Mouse (Mus musculus) cerebellum, adult 2 months (tissue): ENCODE measurements around the gene Fam166b. TPM values are rescaled to one million over a fixed set of nuclear protein-coding genes. Genes with fewer than 3 reads are reported as not detected.

Experiments used
- DNase-seq, 2 experiments: peaks; one replicate each; pipeline ENCODE4 v3.0.0; 2021
- H3K27ac ChIP-seq: fragments of 200-500 bp; 2 replicates; pipeline ENCODE4 v1.5.1; 2012; ENCODE audit warnings: low read length, control low read depth, inconsistent platforms; ENCODE audit not compliant: insufficient read depth
- H3K27me3 ChIP-seq: fragments of 200-500 bp; 2 replicates; pipeline ENCODE4 v1.6.1; 2012; ENCODE audit warnings: inconsistent platforms, mild to moderate bottlenecking, low read length, moderate library complexity; ENCODE audit not compliant: control insufficient read depth, insufficient read depth
- H3K4me1 ChIP-seq: fragments of 200-500 bp; 2 replicates; pipeline ENCODE4 v1.6.1; 2011; ENCODE audit warnings: low read length; ENCODE audit not compliant: control insufficient read depth, insufficient read depth
- H3K4me3 ChIP-seq: fragments of 200-500 bp; replicated peaks from 2 replicates; pipeline ENCODE3; 2011; ENCODE audit warnings: mild to moderate bottlenecking, low read depth, low read length, control low read depth; ENCODE audit not compliant: insufficient read depth
- CTCF ChIP-seq: fragments of 200-500 bp; IDR thresholded peaks from 2 replicates; pipeline ENCODE4 v1.5.1; 2011; ENCODE audit warnings: low read depth, mild to moderate bottlenecking, control low read depth, low read length, moderate library complexity, borderline replicate concordance; ENCODE audit not compliant: insufficient read depth
- POLR2A ChIP-seq: fragments of 200-500 bp; IDR thresholded peaks from 2 replicates; pipeline ENCODE4 v1.6.1; 2011; ENCODE audit warnings: low read length, control low read depth, borderline replicate concordance; ENCODE audit not compliant: insufficient read depth
- WGBS: fragments of 180-500 bp; shearing (Covaris S2); methylation state at CpG from one replicate; pipeline ENCODE4 v1.1.7; 2018; 5-methylcytosine and 5-hydroxymethylcytosine counted together
- polyA plus RNA-seq: library from polyadenylated mRNA; depleted of rRNA; stranded (reverse); fragments of >200 nt; gene quantifications from 2 replicates; pipeline ENCODE4 v1.2.3, GENCODE M21; 2012; rRNA removed

Fam166b gene
- polyA plus RNA-seq, 1 experiment: 0.87 TPM

- peak in 1 of 2 experiments; percentile 24 for DNase-seq
- H3K4me3 ChIP-seq: peak overlapping the region; percentile 93
- no peaks in the 10 kb centered on the region for H3K27me3 ChIP-seq
- peaks cover 11% of the 10 kb centered on the region; the same call in 1 of the 2 replicates for H3K4me1 ChIP-seq
- 30% methylated on average over 10 of the region's 10 CpGs for WGBS
- no peak for TF ChIP-seq POLR2A
- TF ChIP-seq CTCF: no peak
- H3K27ac ChIP-seq: peak overlapping the region; percentile 80
These were observed 48.0 kb downstream of the Fam166b start for GRCm38 (mm10) chr4:43380951-43381350.

- no peak for DNase-seq
- no peak for TF ChIP-seq CTCF
- TF ChIP-seq POLR2A: no peak
- H3K4me1 ChIP-seq: peaks cover 11% of the 10 kb centered on the region; the same call in 1 of the 2 replicates
- H3K27ac ChIP-seq: no peak overlapping the region
- H3K27me3 ChIP-seq: no peaks in the 10 kb centered on the region
- 96% methylated on average over 6 of the region's 6 CpGs for WGBS
- H3K4me3 ChIP-seq: no peak overlapping the region
These were observed 49.3 kb downstream of the Fam166b start for GRCm38 (mm10) chr4:43379601-43380000.

Other genes starting within 250 kb of the Fam166b start
- 1.0 and 1.4 TPM in 2 replicates for gene Atp8b5, start 162.0 kb downstream of the Fam166b start, polyA plus RNA-seq
- 63.0 and 65.8 TPM in 2 replicates for gene Rusc2, start 47.2 kb downstream of the Fam166b start, polyA plus RNA-seq
- gene Tesk1, start 12.8 kb upstream of the Fam166b start, polyA plus RNA-seq: 51.2 and 56.3 TPM in 2 replicates
- 0.74 and 0.84 TPM in 2 replicates for gene Cd72, start 25.5 kb upstream of the Fam166b start, polyA plus RNA-seq
- gene Sit1, start 54.6 kb upstream of the Fam166b start, polyA plus RNA-seq: not detected in 2 replicates
- gene Ccdc107, start 63.8 kb upstream of the Fam166b start, polyA plus RNA-seq: 133 and 137 TPM in 2 replicates
- gene Arhgef39, start 70.6 kb upstream of the Fam166b start, polyA plus RNA-seq: 2.8 and 3.2 TPM in 2 replicates
- 15.8 and 17.7 TPM in 2 replicates for gene Car9, start 77.8 kb upstream of the Fam166b start, polyA plus RNA-seq
- 18.0 and 21.1 TPM in 2 replicates for gene Tpm2, start 94.6 kb upstream of the Fam166b start, polyA plus RNA-seq
- 70.4 and 71.2 TPM in 2 replicates for gene Creb3, start 133.2 kb upstream of the Fam166b start, polyA plus RNA-seq
- 48.8 and 53.9 TPM in 2 replicates for gene Tln1, start 133.6 kb upstream of the Fam166b start, polyA plus RNA-seq
- 30.3 and 39.2 TPM in 2 replicates for gene Rgp1, start 149.6 kb upstream of the Fam166b start, polyA plus RNA-seq
- 79.8 and 80.0 TPM in 2 replicates for gene Gba2, start 149.7 kb upstream of the Fam166b start, polyA plus RNA-seq
- not detected in 2 replicates for gene Msmp, start 155.4 kb upstream of the Fam166b start, polyA plus RNA-seq
- gene Npr2, start 202.8 kb upstream of the Fam166b start, polyA plus RNA-seq: 140 and 145 TPM in 2 replicates
- 3.8 and 5.7 TPM in 2 replicates for gene Spag8, start 224.5 kb upstream of the Fam166b start, polyA plus RNA-seq
- 94.3 and 99.6 TPM in 2 replicates for gene Hint2, start 227.3 kb upstream of the Fam166b start, polyA plus RNA-seq
- gene Tmem8b, start 239.8 kb upstream of the Fam166b start, polyA plus RNA-seq: 21.2 and 21.8 TPM in 2 replicates
- gene Fam221b, start 240.0 kb upstream of the Fam166b start, polyA plus RNA-seq: 0.77 and 1.0 TPM in 2 replicates